Mouse (Mus musculus) cerebellum, adult 8-10 months (tissue): ENCODE results near the gene Pigh.

Experiments
- DNase-seq: peaks from one replicate; pipeline ENCODE4 v3.0.0; 2022

The Pigh gene

GRCm38 (mm10) chr12:79066431-79066830, 23.0 kb downstream of the Pigh start:
- DNase-seq, result no peak

DNA sequence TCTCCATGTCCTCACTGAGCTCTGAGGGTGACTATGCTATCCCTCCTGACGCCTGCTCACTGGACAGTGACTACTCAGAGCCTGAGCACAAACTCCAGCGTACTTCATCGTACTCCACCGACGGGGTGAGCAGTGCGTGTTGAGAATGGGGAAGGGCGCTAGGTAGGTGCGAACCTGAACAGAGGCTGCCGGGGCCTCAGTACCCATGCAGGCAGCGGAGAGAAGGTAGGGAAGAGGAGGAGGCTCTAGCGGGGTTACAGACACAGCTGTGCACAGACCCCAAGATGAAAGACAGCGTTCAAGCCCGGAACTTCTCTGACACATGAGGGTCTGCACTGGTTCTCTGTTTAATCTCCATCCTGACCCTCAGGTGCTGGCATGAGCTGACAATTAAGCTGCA, 25.0 kb downstream of the Pigh start:
- no peak for DNase-seq

DNA sequence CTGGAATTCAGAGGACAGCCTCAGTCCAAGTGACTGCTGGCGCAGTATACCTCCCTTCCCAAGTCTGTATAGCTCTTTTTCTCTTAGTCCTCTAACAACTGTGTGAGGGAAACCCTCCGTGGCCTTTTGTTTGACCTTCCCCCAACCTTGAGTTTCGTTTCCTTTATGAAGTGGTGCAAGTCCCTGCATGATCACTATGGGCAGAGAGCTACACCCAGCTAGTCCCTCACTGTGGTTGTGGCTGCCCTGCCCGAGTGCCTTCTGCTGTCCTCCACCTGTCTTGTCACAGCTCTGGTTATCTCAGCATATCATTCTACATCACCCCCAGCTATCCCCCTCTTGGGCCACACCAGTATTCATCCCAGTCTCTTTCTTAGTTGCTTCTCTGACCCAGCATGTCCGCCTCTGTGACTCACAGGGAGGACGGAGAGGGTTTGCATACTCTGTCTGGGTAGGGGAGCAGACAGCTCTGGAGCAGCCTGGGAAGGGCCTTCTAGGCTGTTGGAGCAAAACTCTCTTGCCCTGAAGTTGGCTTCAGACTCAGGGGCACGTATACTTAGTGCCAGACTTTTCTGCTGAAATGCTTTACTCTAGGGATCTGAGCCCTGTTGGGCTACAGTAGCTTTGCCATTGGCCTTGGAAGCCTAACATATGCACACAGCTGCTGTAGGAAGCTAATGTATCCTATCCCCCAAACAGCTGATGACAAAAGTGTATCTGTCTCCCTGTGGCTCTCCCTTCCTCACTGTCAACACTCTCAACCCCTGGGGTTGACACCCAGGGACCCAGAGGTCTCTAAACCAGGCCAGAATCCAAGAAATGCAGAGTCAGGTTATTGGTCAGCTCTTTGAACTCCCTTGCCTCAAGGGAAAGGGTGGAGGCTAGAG, 28.4 kb downstream of the Pigh start:
- DNase-seq, result no peak

GRCm38 (mm10) chr12:79060134-79060533, 29.3 kb downstream of the Pigh start:
- DNase-seq, result no peak

DNA sequence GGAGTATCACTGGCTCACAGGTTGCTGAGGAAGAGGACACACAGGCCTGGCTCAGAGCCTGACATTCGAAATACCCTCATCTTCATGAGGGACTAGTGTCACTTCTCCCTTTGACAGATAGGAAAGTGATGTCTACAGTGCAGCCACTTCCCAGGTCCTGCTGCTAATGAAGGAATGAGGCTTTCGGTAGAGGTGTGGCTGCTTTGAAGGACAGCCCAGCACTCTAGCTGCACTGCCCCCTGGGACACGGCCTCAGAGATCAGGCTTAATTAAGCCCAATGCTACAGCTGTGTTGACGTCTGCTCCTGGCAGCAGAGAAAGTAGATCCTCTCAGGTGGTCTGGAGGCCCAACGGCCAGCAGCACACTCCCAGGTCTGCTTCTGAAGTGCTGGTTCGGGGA, 29.9 kb downstream of the Pigh start:
- DNase-seq, result no peak

DNA sequence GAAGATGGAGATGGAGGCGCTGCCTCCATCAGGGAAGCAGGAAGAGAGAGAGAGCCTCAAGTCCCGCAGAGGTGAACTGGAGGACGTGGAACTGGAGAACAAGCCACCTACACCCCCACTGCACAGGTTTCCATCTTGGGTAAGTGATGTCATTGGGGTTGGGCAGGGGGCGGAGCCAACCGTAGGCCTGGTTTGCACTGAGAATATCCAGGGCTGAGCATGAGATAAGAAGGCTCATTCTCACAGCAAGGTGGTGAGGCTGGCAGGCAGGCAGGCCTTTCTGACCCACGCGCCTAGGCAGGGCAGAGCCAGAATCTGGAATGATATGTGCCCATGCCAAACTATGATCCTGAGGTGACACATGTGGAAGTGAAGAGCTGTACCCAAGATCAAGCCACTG, 34.2 kb downstream of the Pigh start:
- no peak for DNase-seq

- no peak for DNase-seq
Measured at GRCm38 (mm10) chr12:79052073-79052472, 37.4 kb downstream of the Pigh start.

GRCm38 (mm10) chr12:79050545-79051212, 38.8 kb downstream of the Pigh start:
- no peak for DNase-seq

DNA sequence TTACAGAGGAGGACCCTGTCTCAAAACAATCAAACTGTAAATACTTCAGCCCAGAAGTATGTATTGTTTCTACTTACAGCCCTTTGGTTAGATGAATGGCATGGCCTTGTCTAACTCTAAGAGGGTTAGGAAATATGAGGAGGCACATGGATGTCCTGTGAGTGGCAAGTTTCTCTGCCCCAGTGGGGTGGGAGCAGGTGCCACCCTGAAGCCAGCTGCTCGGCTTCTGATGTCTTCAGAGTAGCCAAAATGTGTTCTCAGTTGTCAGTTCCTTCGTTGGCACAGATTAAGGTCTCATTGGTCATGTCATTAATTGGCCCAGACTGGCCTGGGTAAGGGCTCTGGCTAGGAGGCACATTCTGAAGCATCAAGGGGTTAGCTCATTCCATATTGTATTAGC, 39.6 kb downstream of the Pigh start:
- no peak for DNase-seq

GRCm38 (mm10) chr12:79048898-79049297, 40.6 kb downstream of the Pigh start:
- no peak for DNase-seq

- no peak for DNase-seq
Measured at GRCm38 (mm10) chr12:79047203-79047602, 42.2 kb downstream of the Pigh start.

GRCm38 (mm10) chr12:79046171-79046570, 43.3 kb downstream of the Pigh start:
- no peak for DNase-seq

GRCm38 (mm10) chr12:79044668-79045067, 44.8 kb downstream of the Pigh start:
- DNase-seq, result no peak

DNA sequence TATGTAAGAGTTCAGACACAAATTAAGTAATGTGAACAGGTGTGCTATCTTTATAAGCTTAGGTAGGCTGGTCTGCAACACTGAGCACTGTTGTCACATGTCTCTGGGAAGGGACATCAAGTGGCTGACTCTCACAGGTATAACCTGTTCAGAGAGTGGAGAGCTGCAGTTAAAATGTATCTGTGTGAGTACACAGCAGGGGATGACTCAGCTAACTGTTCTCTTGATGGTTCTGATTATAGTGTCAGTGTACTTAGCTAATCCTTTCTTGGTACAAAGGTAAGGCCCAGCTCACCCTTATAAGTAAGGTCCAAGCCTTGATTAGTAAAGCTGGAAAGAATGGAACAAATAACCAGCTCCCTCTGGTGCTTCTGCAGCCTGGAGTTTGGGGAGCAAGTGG, 48.0 kb downstream of the Pigh start:
- no peak for DNase-seq

DNA sequence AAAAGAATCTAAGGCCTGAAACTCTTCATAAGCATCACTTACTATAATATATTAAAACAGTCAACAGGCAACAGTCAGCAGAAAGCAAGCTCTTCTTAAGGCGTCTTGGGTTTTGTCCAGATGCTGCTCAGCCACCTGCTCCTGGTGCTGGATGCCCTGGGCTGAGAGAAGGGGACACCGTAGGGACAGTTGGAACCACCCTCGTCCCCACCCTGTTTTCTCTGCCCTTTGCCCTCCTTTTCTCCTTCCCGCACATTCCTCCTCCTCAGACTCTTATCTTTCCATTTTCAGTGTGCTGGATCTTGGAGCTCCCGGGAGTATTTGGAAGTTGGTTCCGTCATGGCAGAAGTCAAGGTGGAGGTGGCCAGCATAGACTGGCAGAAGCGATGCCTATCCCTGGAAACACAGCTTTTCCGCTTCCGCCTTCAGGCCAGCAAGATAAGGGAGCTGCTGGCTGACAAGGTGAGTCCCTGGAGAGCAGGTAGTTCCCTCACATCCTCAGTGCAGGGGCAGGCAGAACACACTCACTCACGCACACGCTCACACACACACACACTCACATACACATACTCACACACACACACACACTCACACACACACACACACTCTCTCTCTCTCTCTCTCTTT, 49.1 kb downstream of the Pigh start:
- DNase-seq, result no peak

- DNase-seq, result no peak
Measured at GRCm38 (mm10) chr12:79039708-79040107, 49.7 kb downstream of the Pigh start.

DNA sequence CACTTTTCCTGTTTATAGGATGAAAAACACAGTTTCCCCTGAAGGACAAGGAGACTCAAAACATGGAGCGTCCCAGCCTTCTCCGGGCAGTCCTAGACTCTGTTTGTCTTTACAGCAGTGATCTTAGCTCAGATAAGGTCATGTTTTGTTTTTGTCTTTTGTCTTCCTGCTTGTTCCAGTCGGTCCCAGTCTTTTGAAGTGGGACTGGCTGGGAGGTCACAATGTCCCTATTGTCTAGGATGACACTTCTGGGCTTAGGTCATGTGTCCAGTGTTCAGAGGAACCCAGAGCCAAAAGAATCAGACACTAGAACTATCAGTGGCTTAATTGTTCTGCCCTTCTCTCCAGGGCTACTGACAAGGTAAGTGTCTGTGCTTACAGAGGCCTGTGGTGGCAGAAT, 54.1 kb downstream of the Pigh start:
- DNase-seq, result no peak

DNA sequence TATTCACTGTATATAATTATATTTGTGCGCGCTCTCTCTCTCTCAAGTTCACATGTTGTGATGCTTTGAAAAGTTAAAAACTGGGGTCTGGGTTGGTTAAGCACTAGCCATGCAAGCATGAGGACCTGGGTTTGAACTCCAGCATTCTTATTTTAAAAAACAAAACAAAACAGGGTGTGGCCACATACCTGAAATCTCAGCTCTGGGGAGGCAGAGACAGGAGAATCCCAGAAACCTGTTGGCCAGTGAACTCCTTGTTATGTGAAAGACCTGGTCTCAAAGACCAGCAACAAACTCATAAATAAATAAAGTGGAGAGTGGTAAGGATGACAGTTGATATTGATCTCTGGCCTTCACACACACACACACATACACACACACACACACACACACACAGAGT, 55.1 kb downstream of the Pigh start:
- no peak for DNase-seq
